Mouse (Mus musculus) stomach, postnatal 0 days (tissue): ENCODE results near the gene Klhl32. TPM values are rescaled to one million over a fixed set of nuclear protein-coding genes. Genes with fewer than 3 reads are reported as not detected.
"Not testable (repeated sequence)": the region's sequence is repeated elsewhere in the genome, so short reads cannot be mapped to it uniquely, and the experiment has no call there.

ENCODE experiments used
- ATAC-seq: fragments of 200-750 bp; cut with Nextera tagmentation; 2 replicates; pipeline ENCODE4 v1.8.0; 2017; ENCODE audit not compliant: low FRiP score, low TSS enrichment
- DNase-seq: peaks from one replicate; pipeline ENCODE4 v3.0.0-alpha.2; 2016; ENCODE audit warnings: low spot score
- H3K27ac ChIP-seq: fragments of 300-500 bp; sonication (generic); replicated peaks from 2 replicates; pipeline ENCODE4 v1.5.1; 2014; ENCODE audit warnings: mild to moderate bottlenecking, control low read depth
- H3K27me3 ChIP-seq: fragments of 300-500 bp; sonication (generic); 2 replicates; pipeline ENCODE4 v1.6.1; 2014; ENCODE audit warnings: low read length; ENCODE audit not compliant: control insufficient read depth, insufficient read depth
- H3K36me3 ChIP-seq: fragments of 300-500 bp; sonication (generic); 2 replicates; pipeline ENCODE4 v1.6.1; 2014; ENCODE audit warnings: low read length, mixed read lengths; ENCODE audit not compliant: control insufficient read depth, insufficient read depth
- H3K4me1 ChIP-seq: fragments of 300-500 bp; sonication (generic); replicated peaks from 2 replicates; pipeline ENCODE4 v1.6.1; 2014; ENCODE audit warnings: antibody characterized with exemption; ENCODE audit not compliant: control insufficient read depth, insufficient read depth
- H3K4me2 ChIP-seq: fragments of 300-500 bp; sonication (generic); replicated peaks from 2 replicates; pipeline ENCODE4 v1.6.1; 2014; ENCODE audit warnings: low read depth, mild to moderate bottlenecking, control low read depth, moderate library complexity
- H3K4me3 ChIP-seq: fragments of 300-500 bp; sonication (generic); 2 replicates; pipeline ENCODE4 v1.5.1; 2014; ENCODE audit warnings: low read depth, low read length, control low read depth
- H3K9ac ChIP-seq: fragments of 300-500 bp; sonication (generic); 2 replicates; pipeline ENCODE4 v1.6.1; 2014; ENCODE audit warnings: mild to moderate bottlenecking, low read length, control low read depth, mixed read lengths
- H3K9me3 ChIP-seq: fragments of 300-500 bp; sonication (generic); 2 replicates; pipeline ENCODE4 v1.6.1; 2016; ENCODE audit warnings: low read length; ENCODE audit not compliant: control insufficient read depth
- CTCF ChIP-seq: IDR thresholded peaks from 2 replicates; pipeline ENCODE4 v1.5.1; 2016; ENCODE audit warnings: antibody characterized with exemption, low read depth, mild to moderate bottlenecking, moderate library complexity
- EP300 ChIP-seq: optimal IDR thresholded peaks from 2 replicates; pipeline ENCODE3; 2016; ENCODE audit warnings: antibody characterized with exemption
- WGBS: fragments of 180-500 bp; shearing (Covaris S2); extraction: QIAGEN DNeasy Blood & Tissue Kit; methylation state at CpG from one replicate; pipeline ENCODE4 v1.1.7; 2014; 5-methylcytosine and 5-hydroxymethylcytosine counted together
- polyA plus RNA-seq: library from polyadenylated mRNA; unstranded; fragments of >200 nt; fragmentation: Nextera tagmentation; extraction: Ambion mirVana; gene quantifications from 2 replicates; pipeline ENCODE4 v1.2.1, GENCODE M21; 2015

Gene Klhl32
- polyA plus RNA-seq, 1 experiment from 2014 or later = 2.4 TPM

GRCm38 (mm10) chr4:24715559-24715958 is 135.4 kb downstream of the Klhl32 start:
- Histone ChIP-seq H3K4me1 (no peaks in the 10 kb centered on the region), H3K27me3 (no peaks in the 10 kb centered on the region), H3K9me3 (no peaks in the 10 kb centered on the region), H3K36me3 (no peaks in the 10 kb centered on the region), H3K9ac (no peak overlapping the region), H3K4me3 (no peak overlapping the region), H3K4me2 (no peak overlapping the region), H3K27ac (no peak overlapping the region)
- ATAC-seq (no peak), DNase-seq (no peak)
- 68% methylated on average over 4 of the region's 4 CpGs for WGBS
- TF ChIP-seq EP300 (no peak), CTCF (no peak)

- Histone ChIP-seq H3K4me1 (no peaks in the 10 kb centered on the region), H3K9ac (no peak overlapping the region), H3K27me3 (no peaks in the 10 kb centered on the region), H3K9me3 (no peaks in the 10 kb centered on the region), H3K4me3 (no peak overlapping the region), H3K27ac (no peak overlapping the region), H3K4me2 (no peak overlapping the region), H3K36me3 (no peaks in the 10 kb centered on the region)
- 76% methylated on average over 10 of the region's 10 CpGs for WGBS
- TF ChIP-seq CTCF = peak; percentile 32
- no peak for TF ChIP-seq EP300
- DNase-seq = no peak
- ATAC-seq = no peak
These were observed 136.6 kb downstream of the Klhl32 start for GRCm38 (mm10) chr4:24714367-24714766.

- Histone ChIP-seq H3K9ac (no peak overlapping the region), H3K4me3 (no peak overlapping the region), H3K27ac (no peak overlapping the region), H3K36me3 (no peaks in the 10 kb centered on the region), H3K4me2 (no peak overlapping the region), H3K9me3 (no peaks in the 10 kb centered on the region), H3K27me3 (no peaks in the 10 kb centered on the region), H3K4me1 (no peaks in the 10 kb centered on the region)
- WGBS = 61% methylated on average over 7 of the region's 7 CpGs
- TF ChIP-seq EP300 (no peak), CTCF (peak; percentile 80)
- DNase-seq = no peak
- no peak for ATAC-seq
These were observed 152.3 kb downstream of the Klhl32 start for GRCm38 (mm10) chr4:24698528-24699117.

- no peaks in the 10 kb centered on the region for H3K36me3 ChIP-seq
- H3K4me1 ChIP-seq = no peaks in the 10 kb centered on the region
- no peak overlapping the region for H3K4me2 ChIP-seq
- no peak overlapping the region for H3K9ac ChIP-seq
- no peak for DNase-seq
- no peak overlapping the region for H3K27ac ChIP-seq
- H3K4me3 ChIP-seq = no peak overlapping the region
- 81% methylated on average over 2 of the region's 2 CpGs for WGBS
- no peaks in the 10 kb centered on the region for H3K9me3 ChIP-seq
- TF ChIP-seq CTCF = no peak
- TF ChIP-seq EP300 = no peak
- no peaks in the 10 kb centered on the region for H3K27me3 ChIP-seq
- no peak for ATAC-seq
These were observed 170.8 kb downstream of the Klhl32 start for GRCm38 (mm10) chr4:24680080-24680479.

- H3K4me3 ChIP-seq = no peak overlapping the region
- H3K36me3 ChIP-seq = no peaks in the 10 kb centered on the region
- no peaks in the 10 kb centered on the region for H3K4me1 ChIP-seq
- WGBS = 88% methylated on average over 10 of the region's 10 CpGs
- H3K4me2 ChIP-seq = no peak overlapping the region
- ATAC-seq = no peak
- no peaks in the 10 kb centered on the region for H3K27me3 ChIP-seq
- no peak overlapping the region for H3K27ac ChIP-seq
- TF ChIP-seq CTCF (no peak), EP300 (no peak)
- no peak for DNase-seq
- no peak overlapping the region for H3K9ac ChIP-seq
- no peaks in the 10 kb centered on the region for H3K9me3 ChIP-seq
These were observed 180.9 kb downstream of the Klhl32 start for GRCm38 (mm10) chr4:24670007-24670406.

- Histone ChIP-seq H3K4me1 (no peaks in the 10 kb centered on the region), H3K36me3 (no peaks in the 10 kb centered on the region), H3K9ac (no peak overlapping the region), H3K9me3 (no peaks in the 10 kb centered on the region), H3K27me3 (no peaks in the 10 kb centered on the region), H3K4me2 (no peak overlapping the region), H3K27ac (no peak overlapping the region), H3K4me3 (no peak overlapping the region)
- no peak for DNase-seq
- WGBS = 85% methylated on average over 6 of the region's 6 CpGs
- no peak for ATAC-seq
- TF ChIP-seq CTCF (no peak), EP300 (no peak)
These were observed 191.7 kb downstream of the Klhl32 start for GRCm38 (mm10) chr4:24659218-24659617.

GRCm38 (mm10) chr4:24644735-24645134 is 206.2 kb downstream of the Klhl32 start:
- H3K27me3 ChIP-seq, H3K9me3 ChIP-seq, H3K4me2 ChIP-seq, H3K9ac ChIP-seq, H3K4me1 ChIP-seq, H3K36me3 ChIP-seq, H3K4me3 ChIP-seq, ATAC-seq, H3K27ac ChIP-seq, DNase-seq: not testable (repeated sequence)
- WGBS = 85% methylated on average over 6 of the region's 8 CpGs
